In genomic region chr10:85948483-85949196, GRCm38 (mm10) we compare ENCODE assay signal across 25 mouse cellular contexts. TPM values are rescaled to one million over a fixed set of nuclear protein-coding genes. Genes with fewer than 3 reads are reported as not detected.
DNase-seq lines count a peak whose midpoint lies in the region; ATAC-seq and TF ChIP-seq lines count a peak whose summit lies in the region.
"Had no signal": no experiment of that assay in that cellular context is flagged by ENCODE, and none has a peak within 500 bp of the region (broad histone marks: within the 10 kb centered on the region; RNA-seq: fewer than 3 reads in every experiment).

No protein-coding gene starts in this region.

- no peaks in the 10 kb centered on the region for H3K9me3 ChIP-seq in hindbrain, embryonic 15.5 days
- no peaks in the 10 kb centered on the region for H3K9me3 ChIP-seq in hindbrain, embryonic 14.5 days (ENCODE audit: control insufficient read depth, low read length)
- no peaks in the 10 kb centered on the region for H3K9me3 ChIP-seq in midbrain, postnatal 0 days (ENCODE audit: low read length)
- no peaks in the 10 kb centered on the region for H3K9me3 ChIP-seq in midbrain, embryonic 15.5 days
- no peaks in the 10 kb centered on the region for H3K9me3 ChIP-seq in neural tube, embryonic 12.5 days
- H3K9me3 ChIP-seq: embryonic facial prominence, embryonic 15.5 days; forebrain, embryonic 10.5 days; forebrain, embryonic 15.5 days; heart, embryonic 10.5 days had no signal

- H3K27ac ChIP-seq in hindbrain, embryonic 15.5 days (replicated peaks) = 0 out of 2 replicates have a peak overlapping the region, but pooled peaks have one; percentile 2
- H3K27ac ChIP-seq in hindbrain, embryonic 14.5 days = no peak overlapping the region
- H3K27ac ChIP-seq in midbrain, postnatal 0 days (ENCODE audit: low read depth, low read length) = no peak overlapping the region
- no peak overlapping the region for H3K27ac ChIP-seq in midbrain, embryonic 15.5 days
- no peak overlapping the region for H3K27ac ChIP-seq in neural tube, embryonic 12.5 days
- H3K27ac ChIP-seq: embryonic facial prominence, embryonic 15.5 days; forebrain, embryonic 10.5 days; forebrain, embryonic 15.5 days; heart, embryonic 10.5 days had no signal

- 56% methylated on average over 8 of the region's 8 CpGs for WGBS in hindbrain, embryonic 15.5 days
- WGBS in hindbrain, embryonic 14.5 days = 67% methylated on average over 8 of the region's 8 CpGs
- 86% methylated on average over 8 of the region's 8 CpGs for WGBS in midbrain, postnatal 0 days
- 87% methylated on average over 8 of the region's 8 CpGs for WGBS in midbrain, embryonic 15.5 days
- 58% methylated on average over 8 of the region's 8 CpGs for WGBS in neural tube, embryonic 12.5 days

- no peak overlapping the region for H3K9ac ChIP-seq in hindbrain, embryonic 15.5 days
- no peak overlapping the region for H3K9ac ChIP-seq in hindbrain, embryonic 14.5 days
- H3K9ac ChIP-seq in midbrain, postnatal 0 days (replicated peaks; ENCODE audit: low read length, poor library complexity, severe bottlenecking) = no peak overlapping the region
- no peak overlapping the region for H3K9ac ChIP-seq in midbrain, embryonic 15.5 days
- no peak overlapping the region for H3K9ac ChIP-seq in neural tube, embryonic 12.5 days
- H3K9ac ChIP-seq: embryonic facial prominence, embryonic 15.5 days; forebrain, embryonic 15.5 days had no signal

- H3K4me1 ChIP-seq in hindbrain, embryonic 15.5 days (replicated peaks) = 0 out of 2 replicates have a peak, but pooled peaks cover 3% of the 10 kb centered on the region
- no peaks in the 10 kb centered on the region for H3K4me1 ChIP-seq in hindbrain, embryonic 14.5 days (replicated peaks; ENCODE audit: control insufficient read depth, insufficient read depth, low read length)
- H3K4me1 ChIP-seq in midbrain, postnatal 0 days (ENCODE audit: insufficient read depth, low read length) = no peaks in the 10 kb centered on the region
- H3K4me1 ChIP-seq in midbrain, embryonic 15.5 days = no peaks in the 10 kb centered on the region
- H3K4me1 ChIP-seq in neural tube, embryonic 12.5 days = no peaks in the 10 kb centered on the region
- H3K4me1 ChIP-seq: embryonic facial prominence, embryonic 15.5 days; forebrain, embryonic 10.5 days; forebrain, embryonic 15.5 days; heart, embryonic 10.5 days had no signal

- no peak for TF ChIP-seq CTCF in midbrain, postnatal 0 days (IDR thresholded peaks at IDR 0.05)

- peaks cover 78% of the 10 kb centered on the region for H3K36me3 ChIP-seq in hindbrain, embryonic 15.5 days
- H3K36me3 ChIP-seq in hindbrain, embryonic 14.5 days (replicated peaks; ENCODE audit: control insufficient read depth, insufficient read depth) = peaks cover 98% of the 10 kb centered on the region
- peaks cover 65% of the 10 kb centered on the region for H3K36me3 ChIP-seq in midbrain, postnatal 0 days (ENCODE audit: insufficient read depth, low read length)
- H3K36me3 ChIP-seq in midbrain, embryonic 15.5 days (replicated peaks) = peaks cover 49% of the 10 kb centered on the region
- peaks cover 76% of the 10 kb centered on the region for H3K36me3 ChIP-seq in neural tube, embryonic 12.5 days

- H3K4me3 ChIP-seq in hindbrain, embryonic 15.5 days = no peak overlapping the region
- H3K4me3 ChIP-seq in hindbrain, embryonic 14.5 days (replicated peaks; ENCODE audit: low read length) = no peak overlapping the region
- H3K4me3 ChIP-seq in midbrain, postnatal 0 days (ENCODE audit: low read depth, low read length) = no peak overlapping the region
- H3K4me3 ChIP-seq in midbrain, embryonic 15.5 days = no peak overlapping the region
- no peak overlapping the region for H3K4me3 ChIP-seq in neural tube, embryonic 12.5 days
- H3K4me3 ChIP-seq: embryonic facial prominence, embryonic 15.5 days; erythroblast, embryonic 14.5 days; forebrain, embryonic 10.5 days; forebrain, embryonic 15.5 days; heart, embryonic 10.5 days had no signal

- no peak for DNase-seq in hindbrain, embryonic 14.5 days (ENCODE audit: low spot score)
- peak; percentile 36 for DNase-seq in midbrain, postnatal 0 days (ENCODE audit: low spot score)
- DNase-seq in kidney, postnatal 14 days = no peak
- DNase-seq in kidney, adult 9 months = no peak
- DNase-seq: adrenal gland, adult 2 months; adrenal gland, postnatal 25 days; cerebellum, adult 2 months; cerebellum, postnatal 10 days; embryo, embryonic 11 days; gastrocnemius, postnatal 10 days; heart, adult 18-20 months; heart, postnatal 10 days; heart, postnatal 4 days had no signal

- ATAC-seq in hindbrain, embryonic 15.5 days (ENCODE audit: low FRiP score, low read depth) = peak; percentile 61
- ATAC-seq in hindbrain, embryonic 14.5 days (ENCODE audit: low FRiP score) = no peak
- no peak for ATAC-seq in midbrain, postnatal 0 days (ENCODE audit: low FRiP score)
- ATAC-seq in midbrain, embryonic 15.5 days (replicated peaks) = no peak
- peak; percentile 61; the same call in 1 of the 2 replicates for ATAC-seq in neural tube, embryonic 12.5 days (ENCODE audit: low FRiP score, low read depth)
- ATAC-seq: forebrain, embryonic 15.5 days; inflammation-experienced regulatory T-cells, adult 6 months had no signal

- H3K4me2 ChIP-seq in hindbrain, embryonic 15.5 days = no peak overlapping the region
- no peak overlapping the region for H3K4me2 ChIP-seq in hindbrain, embryonic 14.5 days (replicated peaks)
- H3K4me2 ChIP-seq in midbrain, postnatal 0 days (ENCODE audit: low read depth, low read length, poor library complexity, severe bottlenecking) = no peak overlapping the region
- H3K4me2 ChIP-seq in midbrain, embryonic 15.5 days = no peak overlapping the region
- no peak overlapping the region for H3K4me2 ChIP-seq in neural tube, embryonic 12.5 days (replicated peaks)
- H3K4me2 ChIP-seq: embryonic facial prominence, embryonic 15.5 days; forebrain, embryonic 15.5 days had no signal

- no peaks in the 10 kb centered on the region for H3K27me3 ChIP-seq in hindbrain, embryonic 15.5 days
- no peaks in the 10 kb centered on the region for H3K27me3 ChIP-seq in hindbrain, embryonic 14.5 days (ENCODE audit: control insufficient read depth, insufficient read depth, low read length)
- no peaks in the 10 kb centered on the region for H3K27me3 ChIP-seq in midbrain, postnatal 0 days (ENCODE audit: insufficient read depth, low read length)
- no peaks in the 10 kb centered on the region for H3K27me3 ChIP-seq in midbrain, embryonic 15.5 days (replicated peaks)
- no peaks in the 10 kb centered on the region for H3K27me3 ChIP-seq in neural tube, embryonic 12.5 days (replicated peaks)
- H3K27me3 ChIP-seq: embryonic facial prominence, embryonic 15.5 days; forebrain, embryonic 15.5 days had no signal

RNA-seq across cellular contexts. Expression of gene Rtcb, which starts 9.0 kb away (rescaled TPM):
- polyA plus RNA-seq in hindbrain, embryonic 15.5 days (2015; fragmentation: Nextera tagmentation; extraction: Ambion mirVana) = 162 and 171 TPM in 2 replicates
- 154 and 160 TPM in 2 replicates for polyA plus RNA-seq in hindbrain, embryonic 14.5 days (2014; fragmentation: Nextera tagmentation; extraction: Ambion mirVana)
- total RNA-seq in midbrain, postnatal 0 days (2014; rRNA removed) = 103 and 110 TPM in 2 replicates
- 163 and 164 TPM in 2 replicates for polyA plus RNA-seq in midbrain, postnatal 0 days (2015; fragmentation: Nextera tagmentation; extraction: Ambion mirVana)
- 184 and 187 TPM in 2 replicates for polyA plus RNA-seq in midbrain, embryonic 15.5 days (2015; fragmentation: Nextera tagmentation; extraction: Ambion mirVana)
- 182 and 185 TPM in 2 replicates for polyA plus RNA-seq in neural tube, embryonic 12.5 days (2016; fragmentation: Nextera tagmentation; extraction: Ambion mirVana)

RNA-seq across cellular contexts. Expression of gene Ascl4, which starts 21.2 kb away (rescaled TPM):
- polyA plus RNA-seq in hindbrain, embryonic 15.5 days (2015; fragmentation: Nextera tagmentation; extraction: Ambion mirVana) = 0.28 and 0.31 TPM in 2 replicates
- 0.17 and 0.39 TPM in 2 replicates for polyA plus RNA-seq in hindbrain, embryonic 14.5 days (2014; fragmentation: Nextera tagmentation; extraction: Ambion mirVana)
- total RNA-seq in midbrain, postnatal 0 days (2014; rRNA removed) = 0.44 and 0.85 TPM in 2 replicates
- polyA plus RNA-seq in midbrain, postnatal 0 days (2015; fragmentation: Nextera tagmentation; extraction: Ambion mirVana) = 0.50 and 0.70 TPM in 2 replicates
- polyA plus RNA-seq in midbrain, embryonic 15.5 days (2015; fragmentation: Nextera tagmentation; extraction: Ambion mirVana) = 1.2 and 1.7 TPM in 2 replicates
- polyA plus RNA-seq in neural tube, embryonic 12.5 days (2016; fragmentation: Nextera tagmentation; extraction: Ambion mirVana) = 0.09 and 0.24 TPM in 2 replicates
- total RNA-seq: adrenal gland, adult 2 months; adrenal gland, postnatal 25 days; common myeloid progenitor, adult 5-6 weeks; gastrocnemius, postnatal 10 days; gastrocnemius, postnatal 4 days; heart, adult 18-20 months; heart, postnatal 10 days; heart, postnatal 4 days had no signal
- polyA plus RNA-seq: adrenal gland, adult 2 months; erythroblast, embryonic 14.5 days; heart, embryonic 14.5 days had no signal

RNA-seq across cellular contexts. Expression of gene Prdm4, which starts 31.7 kb away (rescaled TPM):
- polyA plus RNA-seq in hindbrain, embryonic 15.5 days (2015; fragmentation: Nextera tagmentation; extraction: Ambion mirVana) = 21.3 and 24.9 TPM in 2 replicates
- polyA plus RNA-seq in hindbrain, embryonic 14.5 days (2014; fragmentation: Nextera tagmentation; extraction: Ambion mirVana) = 31.0 and 39.1 TPM in 2 replicates
- total RNA-seq in midbrain, postnatal 0 days (2014; rRNA removed) = 65.8 and 71.4 TPM in 2 replicates
- polyA plus RNA-seq in midbrain, postnatal 0 days (2015; fragmentation: Nextera tagmentation; extraction: Ambion mirVana) = 13.0 and 14.9 TPM in 2 replicates
- 22.7 and 24.5 TPM in 2 replicates for polyA plus RNA-seq in midbrain, embryonic 15.5 days (2015; fragmentation: Nextera tagmentation; extraction: Ambion mirVana)
- 32.2 and 37.3 TPM in 2 replicates for polyA plus RNA-seq in neural tube, embryonic 12.5 days (2016; fragmentation: Nextera tagmentation; extraction: Ambion mirVana)

Comparison
In these comparisons a context has a peak if more than half of its experiments do, and no peak if none do; other contexts are left out.
1. ATAC-seq: peak in hindbrain, embryonic 15.5 days (single experiment) and neural tube, embryonic 12.5 days (single experiment); none in hindbrain, embryonic 14.5 days (single experiment), midbrain, postnatal 0 days (single experiment) and midbrain, embryonic 15.5 days (single experiment).